Mouse (Mus musculus): Measurements from ENCODE around the gene Srpk1.
"Not testable (repeated sequence)": the region's sequence is repeated elsewhere in the genome, so short reads cannot be mapped to it uniquely, and the experiment has no call there.

The Srpk1 gene

GRCm38 (mm10) chr17:28556635-28557396 is 65.7 kb downstream of the Srpk1 start:
- DNase-seq (ENCODE audit: low read depth, low spot score), result peak; percentile 53

DNA sequence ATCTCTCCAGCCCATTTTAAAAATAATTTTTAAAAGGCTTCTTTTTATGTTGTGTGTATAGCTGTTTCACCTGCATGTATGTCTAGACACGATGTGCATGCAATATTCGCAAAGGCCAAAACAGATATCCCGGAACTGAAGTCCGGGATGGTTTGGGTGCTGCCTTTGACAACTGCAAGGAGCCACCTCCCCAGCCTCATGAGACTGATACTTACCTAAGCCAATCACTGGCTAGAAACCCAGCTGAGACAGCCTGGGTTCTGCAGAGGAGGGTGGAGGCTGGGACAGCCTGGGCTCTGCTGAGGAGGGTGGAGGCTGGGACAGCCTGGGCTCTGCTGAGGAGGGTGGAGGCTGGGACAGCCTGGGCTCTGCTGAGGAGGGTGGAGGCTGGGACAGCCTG is 68.5 kb downstream of the Srpk1 start:
- not testable (repeated sequence) for DNase-seq (ENCODE audit: low read depth, low spot score)

GRCm38 (mm10) chr17:28553040-28553793 is 69.3 kb downstream of the Srpk1 start:
- DNase-seq (ENCODE audit: low read depth, low spot score), result peak; percentile 82

GRCm38 (mm10) chr17:28549111-28549510 is 73.4 kb downstream of the Srpk1 start, which contains the start of gene Clpsl2:
Clpsl2 (plus strand) TSS chr17:28549411.
- DNase-seq (ENCODE audit: low read depth, low spot score), result no peak

GRCm38 (mm10) chr17:28548550-28548949 is 74.0 kb downstream of the Srpk1 start:
- DNase-seq (ENCODE audit: low read depth, low spot score), result no peak

DNA sequence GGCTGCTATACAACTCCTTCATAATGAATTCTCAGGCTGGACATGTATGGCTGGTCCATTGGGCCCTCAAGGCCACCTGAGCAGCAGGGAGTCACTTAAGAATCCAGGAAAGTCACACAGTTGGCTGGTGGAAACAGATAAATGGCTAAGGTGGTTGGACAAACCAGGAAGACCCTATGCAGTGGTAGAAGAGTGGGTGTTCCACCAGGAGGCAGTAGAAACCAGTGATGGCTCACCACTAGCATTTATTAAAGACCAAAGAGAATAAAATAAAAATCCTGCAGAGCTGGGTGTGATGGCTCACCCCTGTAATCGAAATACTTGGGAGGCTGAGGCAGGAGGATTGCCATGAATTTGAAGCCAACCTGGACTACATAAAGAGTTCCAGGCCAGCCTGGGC is 75.6 kb downstream of the Srpk1 start:
- DNase-seq (ENCODE audit: low read depth, low spot score), result no peak

DNA sequence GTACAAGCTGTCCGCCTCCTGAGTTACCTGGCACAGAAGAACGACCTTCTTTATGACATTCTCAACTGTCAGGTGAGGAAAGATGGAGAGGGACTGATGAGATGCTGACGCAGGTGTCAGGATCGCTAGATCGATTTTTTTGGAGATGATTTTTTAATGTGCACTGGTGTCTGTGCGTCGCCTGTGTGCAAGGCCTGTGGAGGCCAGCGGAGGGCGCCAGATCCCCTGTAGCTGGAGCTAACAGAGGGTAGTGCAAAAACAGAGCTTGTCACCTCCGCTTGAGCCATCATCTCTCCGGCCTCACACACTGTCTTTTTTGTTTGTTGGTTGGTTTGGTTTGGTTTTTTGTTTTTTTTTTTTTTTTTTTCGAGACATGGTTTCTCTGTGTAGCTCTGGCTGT is 84.6 kb downstream of the Srpk1 start:
- DNase-seq (ENCODE audit: low read depth, low spot score), result no peak
